Mouse (Mus musculus) frontal cortex, postnatal 14 days (tissue): ENCODE measurements around the gene Abhd12.
"Not testable (repeated sequence)": the region's sequence is repeated elsewhere in the genome, so short reads cannot be mapped to it uniquely, and the experiment has no call there.

Experiments used
- DNase-seq, 2 experiments: peaks; one replicate each; pipeline ENCODE4 v3.0.0; 2022; ENCODE audit warnings: low spot score in 2 of 2

Abhd12 gene

GRCm38 (mm10) chr2:150909429-150910039, 5.0 kb upstream of the Abhd12 start:
- peak; percentile 81 to 82 for DNase-seq

- not testable (repeated sequence) for DNase-seq
These were observed 4.3 kb upstream of the Abhd12 start for GRCm38 (mm10) chr2:150908881-150909280.

- DNase-seq, result no peak
These were observed 452 bp upstream of the Abhd12 start, which contains the start of gene Gins1 for GRCm38 (mm10) chr2:150904936-150905450. TSS of gene Gins1 (plus strand) at chr2:150905400.

- DNase-seq, result no peak
These were observed 2.2 kb downstream of the Abhd12 start for GRCm38 (mm10) chr2:150902347-150902746.

- DNase-seq, result no peak
These were observed 4.2 kb downstream of the Abhd12 start for GRCm38 (mm10) chr2:150900341-150900740.

GRCm38 (mm10) chr2:150895691-150896252, 8.8 kb downstream of the Abhd12 start:
- DNase-seq, result no peak

- no peak for DNase-seq
These were observed 9.8 kb downstream of the Abhd12 start for GRCm38 (mm10) chr2:150894617-150895267.

GRCm38 (mm10) chr2:150887370-150887769, 17.2 kb downstream of the Abhd12 start:
- no peak for DNase-seq

GRCm38 (mm10) chr2:150886315-150886714, 18.2 kb downstream of the Abhd12 start:
- no peak for DNase-seq

GRCm38 (mm10) chr2:150885814-150886213, 18.7 kb downstream of the Abhd12 start:
- no peak for DNase-seq

GRCm38 (mm10) chr2:150884779-150885110, 19.8 kb downstream of the Abhd12 start:
- no peak for DNase-seq

GRCm38 (mm10) chr2:150884075-150884778, 20.3 kb downstream of the Abhd12 start:
- no peak for DNase-seq

- DNase-seq, result no peak
These were observed 27.0 kb downstream of the Abhd12 start for GRCm38 (mm10) chr2:150877561-150877960.

GRCm38 (mm10) chr2:150875226-150875625, 29.3 kb downstream of the Abhd12 start:
- DNase-seq, result no peak

- no peak for DNase-seq
These were observed 30.0 kb downstream of the Abhd12 start for GRCm38 (mm10) chr2:150874508-150874907.

- no peak for DNase-seq
These were observed 35.1 kb downstream of the Abhd12 start for GRCm38 (mm10) chr2:150869446-150869845.

- no peak for DNase-seq
These were observed 37.5 kb downstream of the Abhd12 start for GRCm38 (mm10) chr2:150867021-150867420.

- no peak for DNase-seq
These were observed 43.4 kb downstream of the Abhd12 start for GRCm38 (mm10) chr2:150861128-150861527.

GRCm38 (mm10) chr2:150859709-150860470, 44.7 kb downstream of the Abhd12 start:
- no peak for DNase-seq

GRCm38 (mm10) chr2:150858724-150859487, 45.6 kb downstream of the Abhd12 start:
- DNase-seq, result no peak

- DNase-seq, result no peak
These were observed 49.4 kb downstream of the Abhd12 start for GRCm38 (mm10) chr2:150855186-150855585.
